Mouse (Mus musculus) olfactory bulb, adult 2 months (tissue): ENCODE measurements around the gene Rassf4. TPM values are rescaled to one million over a fixed set of nuclear protein-coding genes. Genes with fewer than 3 reads are reported as not detected.
"Not testable (repeated sequence)": the region's sequence is repeated elsewhere in the genome, so short reads cannot be mapped to it uniquely, and the experiment has no call there.

Source experiments
- H3K27ac ChIP-seq: fragments of 200-500 bp; 2 replicates; pipeline ENCODE4 v1.5.1; 2012; ENCODE audit warnings: low read depth, low read length; ENCODE audit not compliant: insufficient read depth
- H3K4me1 ChIP-seq: fragments of 200-500 bp; 2 replicates; pipeline ENCODE4 v1.6.1; 2012; ENCODE audit warnings: low read length; ENCODE audit not compliant: control insufficient read depth, insufficient read depth
- H3K4me3 ChIP-seq: fragments of 200-500 bp; 2 replicates; pipeline ENCODE4 v1.5.1; 2012; ENCODE audit warnings: mild to moderate bottlenecking, low read depth, low read length, moderate library complexity; ENCODE audit not compliant: insufficient read depth
- CTCF ChIP-seq: fragments of 200-500 bp; IDR thresholded peaks from 2 replicates; pipeline ENCODE4 v1.5.1; 2012; ENCODE audit warnings: low read depth, mild to moderate bottlenecking, low read length, moderate library complexity; ENCODE audit not compliant: insufficient read depth
- POLR2A ChIP-seq: fragments of 200-500 bp; IDR thresholded peaks from 2 replicates; pipeline ENCODE4 v1.6.1; 2012; ENCODE audit warnings: mild to moderate bottlenecking, low read depth, low read length, moderate library complexity; ENCODE audit not compliant: insufficient read depth
- WGBS: fragments of 180-500 bp; shearing (Covaris S2); methylation state at CpG from one replicate; pipeline ENCODE4 v1.1.7; 2018; 5-methylcytosine and 5-hydroxymethylcytosine counted together
- polyA plus RNA-seq: library from polyadenylated mRNA; stranded (reverse); fragments of >200 nt; gene quantifications from 2 replicates; pipeline ENCODE4 v1.2.4, GENCODE M21; 2012; ENCODE audit warnings: low replicate concordance; ENCODE audit not compliant: missing spikeins, insufficient read depth, insufficient read length

The Rassf4 gene
- polyA plus RNA-seq, 1 experiment = not detected

DNA sequence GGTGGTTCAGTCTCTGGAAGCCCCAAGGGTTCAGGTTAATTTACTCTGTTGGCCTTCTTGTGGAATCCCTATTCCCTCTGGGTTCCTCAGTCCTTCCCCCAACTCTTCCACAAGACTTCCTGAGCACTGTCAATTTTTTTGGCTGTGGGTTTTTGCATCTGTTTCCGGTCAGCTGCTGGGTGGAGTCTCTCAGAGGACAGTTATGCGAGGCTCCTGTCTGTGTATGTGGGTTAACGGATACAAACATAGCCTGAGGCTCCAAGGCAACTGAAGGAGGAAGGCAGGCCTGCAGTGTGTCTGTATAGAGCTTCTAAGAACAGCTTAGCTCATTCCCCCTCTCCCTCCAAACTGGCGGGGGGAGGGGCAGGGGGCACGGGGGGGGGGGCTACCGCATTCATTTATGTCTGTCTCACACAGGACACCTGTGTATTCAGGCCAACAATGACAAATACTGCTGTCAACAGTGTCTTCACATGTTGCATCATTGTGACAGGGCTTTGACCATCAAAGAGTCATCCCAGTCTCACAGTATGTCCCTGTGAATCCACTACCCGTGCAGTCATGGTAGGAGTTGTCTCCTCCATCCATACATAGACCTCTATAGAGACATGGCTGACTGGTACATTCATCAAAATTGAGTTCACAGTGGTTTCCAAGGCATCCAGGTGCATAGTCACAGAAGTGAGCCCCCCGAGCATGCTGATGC lies 52.3 kb downstream of the Rassf4 start:
- no peak overlapping the region for H3K27ac ChIP-seq
- TF ChIP-seq CTCF = no peak
- no peak for TF ChIP-seq POLR2A
- WGBS = 73% methylated on average over 8 of the region's 8 CpGs
- no peak overlapping the region for H3K4me3 ChIP-seq
- no peaks in the 10 kb centered on the region for H3K4me1 ChIP-seq

DNA sequence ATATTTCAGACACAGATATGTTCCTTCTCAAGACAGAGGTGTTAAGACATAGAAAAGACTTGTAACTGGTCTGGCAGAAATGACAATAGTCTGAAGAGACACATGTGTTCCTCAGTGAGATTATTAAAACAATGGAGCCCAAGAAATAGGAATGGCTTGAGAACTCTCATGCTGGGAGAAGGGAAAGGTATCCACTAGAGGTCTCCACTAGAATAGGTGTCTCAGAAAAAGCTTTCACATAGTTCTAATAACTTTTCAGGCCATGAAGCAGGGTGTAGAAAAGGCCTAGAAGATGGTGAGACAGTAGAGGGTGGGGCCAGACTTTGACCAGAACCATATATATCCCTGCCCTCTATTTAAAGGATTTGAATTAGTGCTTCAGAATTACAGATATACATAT lies 55.7 kb downstream of the Rassf4 start:
- H3K4me1 ChIP-seq = no peaks in the 10 kb centered on the region
- no peak overlapping the region for H3K4me3 ChIP-seq
- TF ChIP-seq CTCF (no peak), POLR2A (no peak)
- no peak overlapping the region for H3K27ac ChIP-seq

DNA sequence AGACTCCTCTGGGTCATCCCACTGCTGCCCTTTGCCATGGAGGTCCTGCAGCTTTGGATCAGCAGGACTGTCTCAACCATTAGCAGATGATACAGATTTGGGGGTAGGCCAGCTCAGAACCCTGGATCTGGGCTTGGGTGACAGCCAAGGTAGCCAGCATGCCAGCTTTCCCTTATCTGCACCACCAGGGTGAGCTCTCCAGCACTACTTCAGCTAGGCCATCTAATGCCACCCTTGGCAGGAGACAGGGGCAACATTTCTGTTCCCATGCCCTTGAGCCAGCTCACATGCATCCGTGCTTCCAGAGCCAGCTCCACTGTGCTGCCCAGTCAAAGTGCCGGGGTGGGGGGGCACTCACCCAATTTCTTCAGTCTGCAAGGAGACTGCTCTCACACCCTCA lies 58.0 kb downstream of the Rassf4 start:
- no peaks in the 10 kb centered on the region for H3K4me1 ChIP-seq
- no peak overlapping the region for H3K27ac ChIP-seq
- TF ChIP-seq POLR2A (no peak), CTCF (no peak)
- no peak overlapping the region for H3K4me3 ChIP-seq
- WGBS = 84% methylated on average over 2 of the region's 2 CpGs

DNA sequence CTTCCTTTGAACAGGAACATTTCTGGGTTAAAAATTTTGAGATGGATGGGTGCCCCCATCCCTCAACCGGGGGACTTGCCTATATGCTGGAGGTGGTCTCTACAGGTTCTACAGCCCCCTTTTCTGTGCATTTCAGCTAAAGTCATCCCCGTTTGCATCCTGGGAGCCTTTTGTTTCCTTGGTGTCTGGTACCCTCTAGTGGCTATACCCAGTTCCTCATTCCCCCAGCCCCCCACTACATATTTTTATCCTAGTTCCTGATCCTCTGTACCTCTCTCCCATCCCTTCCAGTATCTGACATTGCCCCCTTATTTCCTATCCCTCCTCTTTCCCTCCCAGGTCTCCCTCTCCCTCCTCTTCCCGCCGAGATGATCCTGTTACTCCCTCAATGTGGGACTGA lies 66.5 kb downstream of the Rassf4 start:
- Histone ChIP-seq H3K4me3 (no peak overlapping the region), H3K4me1 (no peaks in the 10 kb centered on the region), H3K27ac (no peak overlapping the region)
- WGBS = 46% methylated on average over 4 of the region's 4 CpGs
- TF ChIP-seq CTCF = no peak
- TF ChIP-seq POLR2A = no peak

DNA sequence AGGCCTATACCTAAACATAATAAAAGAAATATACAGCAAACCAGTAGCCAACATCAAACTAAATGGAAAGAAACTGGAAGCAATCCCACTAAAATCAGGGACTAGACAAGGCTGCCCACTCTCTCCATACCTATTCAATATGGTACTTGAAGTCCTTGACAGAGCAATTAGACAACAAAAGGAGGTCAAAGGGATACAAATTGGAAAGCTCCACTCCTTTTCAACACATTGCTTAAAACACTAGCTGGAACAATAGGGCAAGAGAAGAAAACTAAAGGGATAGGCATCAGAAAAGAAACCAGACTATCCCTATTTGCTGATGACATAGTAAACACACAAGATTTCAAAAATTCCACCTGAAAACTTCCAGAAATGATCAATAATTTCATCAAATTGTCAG lies 72.8 kb downstream of the Rassf4 start:
- H3K27ac ChIP-seq, H3K4me1 ChIP-seq, H3K4me3 ChIP-seq: not testable (repeated sequence)

DNA sequence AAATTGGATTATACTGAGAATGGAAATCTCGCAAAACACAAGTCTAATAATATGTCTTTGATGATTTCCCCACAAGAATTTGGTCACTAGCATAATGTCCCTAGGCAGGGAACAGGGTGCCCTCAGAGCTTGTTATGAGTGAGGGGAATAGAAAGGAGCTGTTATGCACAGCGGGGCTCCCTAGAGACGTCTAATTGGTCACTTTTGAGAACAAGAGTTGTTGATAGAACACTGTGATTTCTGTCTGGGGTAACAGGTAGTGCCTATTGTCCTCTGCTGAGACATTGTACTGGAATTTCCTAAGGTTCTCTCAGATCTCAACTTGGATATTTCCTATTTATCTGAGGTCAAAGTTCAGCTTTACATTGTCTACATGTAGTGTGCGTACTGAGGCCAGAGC lies 89.7 kb downstream of the Rassf4 start, which contains the start of gene Olfr215:
Gene Olfr215 (minus strand): TSS at position 101 of the 400 bp plus-strand sequence.
- no peak within 1 kb of the TSS for H3K27ac ChIP-seq
- H3K4me1 ChIP-seq = no peaks in the 10 kb centered on the region
- TF ChIP-seq CTCF = no peak
- TF ChIP-seq POLR2A = no peak
- 45% methylated on average over 4 of the region's 4 CpGs for WGBS
- H3K4me3 ChIP-seq = no peak within 1 kb of the TSS

Other genes with a start within 250 kb of the Rassf4 start
- gene Alox5, start 212.8 kb downstream of the Rassf4 start, polyA plus RNA-seq = not detected in 2 replicates
- gene Olfr211, start 184.9 kb downstream of the Rassf4 start, polyA plus RNA-seq = not detected in 2 replicates
- not detected in 2 replicates for gene Olfr212, start 167.4 kb downstream of the Rassf4 start, polyA plus RNA-seq
- gene Olfr213, start 135.5 kb downstream of the Rassf4 start, polyA plus RNA-seq = not detected in 2 replicates
- not detected in 2 replicates for gene Gm5580, start 122.8 kb downstream of the Rassf4 start, polyA plus RNA-seq
- not detected in 2 replicates for gene Olfr214, start 119.7 kb downstream of the Rassf4 start, polyA plus RNA-seq
- gene Olfr215, start 89.8 kb downstream of the Rassf4 start, polyA plus RNA-seq = not detected in 2 replicates
- not detected in 2 replicates for gene Zfp422, start 45.0 kb downstream of the Rassf4 start, polyA plus RNA-seq
- not detected in 2 replicates for gene Depp1, start 23.3 kb downstream of the Rassf4 start, polyA plus RNA-seq
- not detected in 2 replicates for gene Tmem72, start 43.0 kb upstream of the Rassf4 start, polyA plus RNA-seq